Mouse (Mus musculus) MEL (cell line): Measurements from ENCODE around the gene Retn.

Source experiments
- CHD1 ChIP-seq: IDR thresholded peaks from 2 replicates; pipeline ENCODE4 v1.6.1; 2012; ENCODE audit warnings: low read depth, mild to moderate bottlenecking, inconsistent platforms, low read length, improper control_type of control experiment
- CTCF ChIP-seq, 3 experiments: IDR thresholded peaks in 2 of 3; conservative IDR thresholded peaks in 1 of 3; 2 replicates each; pipeline ENCODE4 v1.5.1; 2011 to 2012; ENCODE audit warnings: low read length in 3 of 3, low read depth in 2 of 3, mild to moderate bottlenecking in 2 of 3, improper control_type of control experiment in 1 of 3, inconsistent platforms in 1 of 3, mixed read lengths in 1 of 3, moderate library complexity in 1 of 3; ENCODE audit not compliant: control insufficient read depth in 1 of 3, insufficient read depth in 1 of 3, poor library complexity in 1 of 3, severe bottlenecking in 1 of 3
- EP300 ChIP-seq, 2 experiments: IDR thresholded peaks; 2 replicates each; pipeline ENCODE4 v1.6.1; 2011; ENCODE audit warnings: improper control_type of control experiment in 2 of 2, low read length in 2 of 2, low read depth in 1 of 2, mild to moderate bottlenecking in 1 of 2
- HCFC1 ChIP-seq: IDR thresholded peaks from 2 replicates; pipeline ENCODE4 v1.6.1; 2012; ENCODE audit warnings: low read depth, mild to moderate bottlenecking, inconsistent platforms, low read length, improper control_type of control experiment, moderate library complexity
- MAFK ChIP-seq: IDR thresholded peaks from 2 replicates; pipeline ENCODE4 v1.6.1; 2011; ENCODE audit warnings: low read depth, mild to moderate bottlenecking, low read length, improper control_type of control experiment, borderline replicate concordance
- MAX ChIP-seq: IDR thresholded peaks from 2 replicates; pipeline ENCODE4 v1.6.1; 2011; ENCODE audit warnings: low read length, improper control_type of control experiment
- MEF2A ChIP-seq: IDR thresholded peaks from 2 replicates; pipeline ENCODE4 v1.6.1; 2014; ENCODE audit warnings: low read depth, mild to moderate bottlenecking, inconsistent platforms, low read length, improper control_type of control experiment; ENCODE audit not compliant: poor library complexity, insufficient replicate concordance, severe bottlenecking; ENCODE audit errors: extremely low read depth
- NELFE ChIP-seq: IDR thresholded peaks from 2 replicates; pipeline ENCODE4 v1.6.1; 2011; ENCODE audit warnings: low read depth, low read length, improper control_type of control experiment
- POLR2A ChIP-seq, 2 experiments: IDR thresholded peaks; 2 replicates each; pipeline ENCODE4 v1.6.1; 2011 to 2012; ENCODE audit warnings: low read length in 2 of 2, mild to moderate bottlenecking in 2 of 2, control low read depth in 1 of 2, improper control_type of control experiment in 1 of 2, low read depth in 1 of 2, moderate library complexity in 1 of 2; ENCODE audit not compliant: control insufficient read depth in 1 of 2, insufficient read depth in 1 of 2, poor library complexity in 1 of 2
- POLR2AphosphoS2 ChIP-seq: IDR thresholded peaks from 2 replicates; pipeline ENCODE4 v1.6.1; 2011; ENCODE audit warnings: low read length, improper control_type of control experiment
- RAD21 ChIP-seq: IDR thresholded peaks from 2 replicates; pipeline ENCODE4 v1.6.1; 2011; ENCODE audit warnings: mild to moderate bottlenecking, low read depth, low read length, improper control_type of control experiment
- TAL1 ChIP-seq: IDR thresholded peaks from 2 replicates; pipeline ENCODE4 v1.6.1; 2012; ENCODE audit warnings: mild to moderate bottlenecking, inconsistent platforms, low read length, moderate library complexity, mixed read lengths
- TBP ChIP-seq: IDR thresholded peaks from 2 replicates; pipeline ENCODE4 v1.8.0; 2011; ENCODE audit warnings: low read depth, low read length, improper control_type of control experiment
- USF2 ChIP-seq, 2 experiments: IDR thresholded peaks; 2 replicates each; pipeline ENCODE4 v1.6.1; 2011 to 2012; ENCODE audit warnings: improper control_type of control experiment in 2 of 2, low read length in 2 of 2, borderline replicate concordance in 1 of 2, inconsistent platforms in 1 of 2, low read depth in 1 of 2, mild to moderate bottlenecking in 1 of 2; ENCODE audit not compliant: insufficient read depth in 1 of 2

DNA sequence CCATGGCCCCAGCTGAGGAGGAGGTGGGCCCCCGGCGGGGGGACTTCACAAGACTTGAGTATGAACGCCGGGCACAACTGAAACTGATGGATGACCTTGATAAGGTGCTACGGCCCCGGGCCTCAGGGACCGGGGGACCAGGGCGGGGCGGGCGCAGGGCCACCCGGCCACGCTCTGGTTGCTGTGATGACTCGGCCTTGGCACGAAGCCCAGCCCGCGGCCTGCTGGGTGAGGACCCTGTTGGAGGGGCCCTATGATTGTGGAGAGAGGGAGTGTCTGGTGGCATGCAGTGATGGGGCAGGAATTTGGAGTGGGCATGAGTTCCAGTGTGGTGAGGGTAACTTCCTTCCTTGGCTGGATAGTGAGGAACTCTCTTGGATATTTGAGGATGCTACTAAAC, 49.0 kb upstream of the Retn start:
- TF ChIP-seq TBP (no peak), CTCF (IDR thresholded peaks at IDR 0.05 in 2 of 3, conservative IDR thresholded peaks at IDR 0.05 in 1 of 3; ENCODE audit: control insufficient read depth in 1 of 3, insufficient read depth in 1 of 3, low read depth in 2 of 3, low read length in 3 of 3, poor library complexity in 1 of 3, severe bottlenecking in 1 of 3) (no peak), HCFC1 (no peak), RAD21 (no peak), MEF2A (no peak), POLR2AphosphoS2 (no peak), MAFK (no peak), TAL1 (no peak), USF2 (IDR thresholded peaks at IDR 0.05; ENCODE audit: borderline replicate concordance in 1 of 2, insufficient read depth in 1 of 2, low read depth in 1 of 2, low read length in 2 of 2) (no peak), EP300 (IDR thresholded peaks at IDR 0.05; ENCODE audit: low read depth in 1 of 2, low read length in 2 of 2) (no peak), POLR2A (IDR thresholded peaks at IDR 0.05; ENCODE audit: control insufficient read depth in 1 of 2, insufficient read depth in 1 of 2, low read depth in 1 of 2, low read length in 2 of 2, poor library complexity in 1 of 2) (no peak), NELFE (no peak), CHD1 (no peak), MAX (no peak)
